Mouse (Mus musculus) cerebellum, postnatal 25 days (tissue): Measurements from ENCODE around the gene Pcsk6.
"Not testable (repeated sequence)": the region's sequence is repeated elsewhere in the genome, so short reads cannot be mapped to it uniquely, and the experiment has no call there.

Experiments used
- DNase-seq, 2 experiments: peaks; one replicate each; pipeline ENCODE4 v3.0.0; 2021; ENCODE audit warnings: mixed read lengths in 2 of 2

Pcsk6 gene

GRCm38 (mm10) chr7:65884928-65885327 lies 23.4 kb downstream of the Pcsk6 start:
- no peak for DNase-seq

- no peak for DNase-seq
Measured at GRCm38 (mm10) chr7:65885819-65886218, 24.3 kb downstream of the Pcsk6 start.

GRCm38 (mm10) chr7:65891831-65892230 lies 30.3 kb downstream of the Pcsk6 start:
- no peak for DNase-seq

- peak; percentile 31 to 54 for DNase-seq
Measured at GRCm38 (mm10) chr7:65892264-65892828, 30.8 kb downstream of the Pcsk6 start.

- DNase-seq: no peak
Measured at GRCm38 (mm10) chr7:65893546-65893945, 32.0 kb downstream of the Pcsk6 start.

- DNase-seq: no peak
Measured at GRCm38 (mm10) chr7:65895262-65895661, 33.7 kb downstream of the Pcsk6 start.

- DNase-seq: no peak
Measured at GRCm38 (mm10) chr7:65901231-65901630, 39.7 kb downstream of the Pcsk6 start.

- peak; percentile 47 to 50 for DNase-seq
Measured at GRCm38 (mm10) chr7:65902471-65903180, 41.1 kb downstream of the Pcsk6 start.

GRCm38 (mm10) chr7:65903456-65903855 lies 41.9 kb downstream of the Pcsk6 start:
- no peak for DNase-seq

- no peak for DNase-seq
Measured at GRCm38 (mm10) chr7:65906528-65907272, 45.2 kb downstream of the Pcsk6 start.

GRCm38 (mm10) chr7:65909343-65910127 lies 48.0 kb downstream of the Pcsk6 start:
- DNase-seq: no peak

GRCm38 (mm10) chr7:65913088-65913610 lies 51.6 kb downstream of the Pcsk6 start:
- no peak for DNase-seq

GRCm38 (mm10) chr7:65914761-65915301 lies 53.3 kb downstream of the Pcsk6 start:
- no peak for DNase-seq

GRCm38 (mm10) chr7:65915821-65916220 lies 54.3 kb downstream of the Pcsk6 start:
- no peak for DNase-seq

- no peak for DNase-seq
Measured at GRCm38 (mm10) chr7:65916566-65916965, 55.0 kb downstream of the Pcsk6 start.

- no peak for DNase-seq
Measured at GRCm38 (mm10) chr7:65918431-65918830, 56.9 kb downstream of the Pcsk6 start.

GRCm38 (mm10) chr7:65929398-65929797 lies 67.9 kb downstream of the Pcsk6 start:
- DNase-seq: no peak

GRCm38 (mm10) chr7:65930478-65930877 lies 68.9 kb downstream of the Pcsk6 start:
- no peak for DNase-seq

GRCm38 (mm10) chr7:65934238-65934970 lies 72.9 kb downstream of the Pcsk6 start:
- not testable (repeated sequence) for DNase-seq

- DNase-seq: no peak
Measured at GRCm38 (mm10) chr7:65935211-65935610, 73.7 kb downstream of the Pcsk6 start.

GRCm38 (mm10) chr7:65940988-65941387 lies 79.5 kb downstream of the Pcsk6 start:
- no peak for DNase-seq
